Mouse (Mus musculus): ENCODE data around the gene Zfp750.

Zfp750 gene

DNA sequence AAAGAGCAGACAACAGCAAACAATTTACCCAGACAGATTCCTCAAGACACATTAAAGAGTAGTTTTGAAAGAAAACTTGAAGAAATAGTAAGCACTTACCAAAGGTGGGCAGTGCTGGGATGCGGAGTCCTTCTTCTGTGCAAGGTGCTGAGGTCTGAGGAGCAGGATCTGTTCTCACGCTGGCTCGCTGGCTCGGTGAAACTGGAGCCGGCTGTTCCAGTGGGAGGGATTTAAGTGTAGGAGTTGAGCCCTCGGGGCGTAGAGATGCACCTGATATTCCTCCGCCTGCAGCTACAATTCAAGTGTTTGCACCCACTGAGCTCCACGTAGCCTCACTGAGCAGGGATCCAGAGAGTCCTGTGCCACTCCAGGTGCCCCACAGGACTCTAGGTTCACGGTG lies at the start of gene Zfp750:
TSS of gene Zfp750 (minus strand) at position 203 of the 400 bp plus-strand sequence.
- in situ Hi-C loops (cut with MboI; ENCODE audit: low pct_unique_long_range_greater_than_20kb in 1 of 2, low sequenced_read_pairs in 2 of 2, unreplicated experiment in 1 of 2), result no loop called here

DNA sequence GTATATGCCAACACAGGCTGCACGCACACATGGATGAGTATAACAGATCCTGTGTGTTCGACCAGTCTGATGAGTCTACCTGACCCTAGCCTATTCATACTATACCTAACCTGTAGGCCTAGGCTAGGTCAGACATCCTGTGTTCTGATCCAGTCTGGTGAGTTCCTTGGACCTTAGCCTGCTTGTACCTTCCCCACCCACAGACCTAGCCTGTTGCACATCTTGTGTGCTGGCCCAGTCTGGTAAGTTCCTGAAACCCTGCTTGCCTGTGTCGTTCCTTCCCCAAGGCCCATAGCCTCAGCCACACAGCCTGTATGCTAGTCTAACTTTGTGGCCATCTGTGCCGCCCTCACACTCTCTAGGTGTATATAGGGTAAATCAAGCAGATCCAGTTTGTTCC lies 45.1 kb upstream of the Zfp750 start:
- in situ Hi-C loops (cut with MboI; ENCODE audit: low pct_unique_long_range_greater_than_20kb in 1 of 2, low sequenced_read_pairs in 2 of 2, unreplicated experiment in 1 of 2), result no loop called here

DNA sequence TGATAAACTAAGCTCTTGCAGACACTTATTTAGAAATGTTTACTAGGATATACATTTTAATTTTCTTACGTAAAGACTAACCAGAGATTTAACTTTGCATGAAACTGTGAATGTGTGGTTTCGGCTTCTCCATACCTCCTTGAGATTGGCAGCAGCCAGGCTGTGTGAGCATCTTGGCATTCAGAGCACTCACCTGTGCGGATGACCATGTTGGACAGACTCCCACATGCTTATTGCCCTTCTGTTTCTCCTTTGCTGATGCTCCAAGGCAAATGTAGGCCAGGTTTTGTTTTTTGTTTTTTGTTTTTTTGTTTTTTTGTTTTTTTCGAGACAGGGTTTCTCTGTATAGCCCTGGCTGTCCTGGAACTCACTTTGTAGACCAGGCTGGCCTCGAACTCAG lies 44.2 kb upstream of the Zfp750 start:
- in situ Hi-C loops (cut with MboI; ENCODE audit: low pct_unique_long_range_greater_than_20kb in 1 of 2, low sequenced_read_pairs in 2 of 2, unreplicated experiment in 1 of 2), result no loop called here

DNA sequence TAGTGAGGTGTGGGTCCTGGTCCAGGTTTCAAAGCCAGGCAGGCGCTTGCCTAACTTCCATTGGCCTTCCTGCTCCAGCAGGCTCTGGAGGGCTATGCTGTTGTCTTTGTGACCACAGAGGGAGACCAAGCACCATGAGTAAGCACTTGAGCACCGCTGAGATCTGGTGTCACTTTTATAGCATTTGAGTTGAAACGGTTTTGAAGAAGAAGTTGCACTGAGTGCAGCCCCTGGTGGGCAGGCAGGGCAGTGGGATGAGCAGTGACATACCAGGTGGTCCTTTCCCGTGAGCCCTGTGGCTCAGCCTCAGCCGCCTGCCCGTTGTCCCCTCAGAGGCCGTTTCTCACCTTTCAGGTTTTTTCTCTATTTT lies 41.1 kb upstream of the Zfp750 start:
- in situ Hi-C loops (cut with MboI; ENCODE audit: low pct_unique_long_range_greater_than_20kb in 1 of 2, low sequenced_read_pairs in 2 of 2, unreplicated experiment in 1 of 2), result no loop called here

DNA sequence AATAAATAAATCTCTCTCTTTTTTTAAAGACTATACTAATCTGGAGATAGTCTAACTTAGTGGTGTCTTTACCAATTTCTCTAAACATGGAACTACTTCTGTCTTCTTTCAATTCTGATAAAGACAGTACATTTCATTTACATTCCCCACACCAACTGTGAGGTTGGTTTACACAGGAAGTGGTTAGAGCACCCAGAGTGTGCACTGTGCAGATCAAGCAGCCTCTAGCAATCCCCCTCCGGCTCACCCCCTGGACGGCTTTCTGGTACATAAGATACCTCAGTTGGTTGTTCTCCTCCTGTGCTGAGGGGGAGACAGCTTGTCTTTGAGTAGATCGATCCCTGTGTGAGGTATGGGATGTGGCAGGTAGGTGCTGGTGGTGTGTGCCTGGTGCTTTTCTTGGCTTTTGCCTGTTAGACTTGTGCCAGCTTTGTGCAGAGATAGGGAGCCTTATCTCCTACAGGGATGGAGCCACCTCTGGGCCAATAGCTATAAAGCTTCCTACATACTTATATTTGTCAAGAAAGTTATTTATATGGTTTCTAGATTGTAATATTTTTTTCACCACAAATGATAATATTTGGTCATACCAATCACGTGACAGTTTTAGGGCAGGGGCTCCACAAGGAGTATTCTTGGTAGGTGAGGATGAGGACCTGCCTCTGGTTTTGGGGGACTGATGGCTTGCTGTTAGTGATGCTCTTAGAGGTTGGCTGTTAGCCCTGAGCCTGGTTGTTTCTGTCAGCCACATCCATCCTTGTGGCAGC lies 40.6 kb upstream of the Zfp750 start:
- in situ Hi-C loops (cut with MboI; ENCODE audit: low pct_unique_long_range_greater_than_20kb in 1 of 2, low sequenced_read_pairs in 2 of 2, unreplicated experiment in 1 of 2), result no loop called here

DNA sequence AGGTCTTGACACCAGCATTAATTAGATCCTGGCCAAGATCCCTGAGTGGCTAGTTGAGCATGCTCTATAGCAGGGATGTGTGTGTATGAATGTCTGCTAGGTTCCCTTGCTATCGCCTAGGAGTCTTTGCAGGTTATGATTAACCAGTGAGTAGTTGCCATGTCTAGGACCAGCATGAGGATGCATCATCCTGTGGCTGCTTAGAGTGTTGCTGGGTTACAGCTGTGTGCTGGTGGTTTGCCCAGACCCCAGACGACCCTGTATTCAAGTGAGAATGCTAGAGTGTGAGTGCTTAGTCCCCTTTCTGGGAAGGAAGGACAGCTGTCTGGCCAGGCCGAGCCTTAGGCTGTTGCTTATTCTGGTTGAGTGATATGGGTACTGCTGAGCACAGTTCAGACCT lies 39.4 kb upstream of the Zfp750 start:
- in situ Hi-C loops (cut with MboI; ENCODE audit: low pct_unique_long_range_greater_than_20kb in 1 of 2, low sequenced_read_pairs in 2 of 2, unreplicated experiment in 1 of 2), result no loop called here

DNA sequence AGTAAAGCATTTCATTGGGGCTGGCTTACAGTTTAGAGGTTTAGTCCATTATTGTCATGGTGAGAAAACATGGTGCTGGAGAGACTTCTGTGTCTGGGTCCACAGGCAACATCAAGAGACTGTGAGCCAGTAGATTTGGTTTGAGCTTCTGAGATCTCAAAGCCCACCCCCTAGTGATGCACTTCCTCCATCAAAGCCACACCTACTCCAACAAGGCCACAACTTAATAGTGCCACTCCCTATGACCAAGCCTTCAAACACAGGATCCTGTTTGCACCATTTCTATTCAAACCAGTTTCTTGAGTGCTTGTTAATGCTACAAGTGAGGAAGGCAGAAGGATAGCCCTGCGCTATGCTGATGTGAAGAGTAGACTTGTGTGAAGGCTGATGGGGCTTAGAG lies 38.8 kb upstream of the Zfp750 start:
- in situ Hi-C loops (cut with MboI; ENCODE audit: low pct_unique_long_range_greater_than_20kb in 1 of 2, low sequenced_read_pairs in 2 of 2, unreplicated experiment in 1 of 2), result no loop called here

DNA sequence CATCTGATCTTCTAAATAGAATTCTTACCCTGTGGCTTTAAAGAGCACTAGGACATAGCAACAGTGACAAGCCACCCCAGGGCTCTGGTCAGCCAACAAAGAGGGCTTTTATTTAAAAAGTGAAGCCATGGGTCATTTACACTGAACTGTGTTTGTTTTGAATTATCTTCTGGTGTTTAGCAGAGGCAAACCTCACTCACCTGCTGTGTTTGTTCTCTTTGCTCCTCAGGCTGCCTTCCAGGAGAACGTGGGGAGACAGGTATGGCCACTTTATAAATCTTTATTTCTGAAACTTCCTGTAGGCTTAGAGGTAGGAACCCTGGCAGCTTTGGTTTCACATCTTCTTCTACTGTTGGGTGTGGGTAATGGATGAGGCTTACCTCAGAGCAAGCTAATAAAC lies 37.6 kb upstream of the Zfp750 start:
- in situ Hi-C loops (cut with MboI; ENCODE audit: low pct_unique_long_range_greater_than_20kb in 1 of 2, low sequenced_read_pairs in 2 of 2, unreplicated experiment in 1 of 2), result no loop called here

DNA sequence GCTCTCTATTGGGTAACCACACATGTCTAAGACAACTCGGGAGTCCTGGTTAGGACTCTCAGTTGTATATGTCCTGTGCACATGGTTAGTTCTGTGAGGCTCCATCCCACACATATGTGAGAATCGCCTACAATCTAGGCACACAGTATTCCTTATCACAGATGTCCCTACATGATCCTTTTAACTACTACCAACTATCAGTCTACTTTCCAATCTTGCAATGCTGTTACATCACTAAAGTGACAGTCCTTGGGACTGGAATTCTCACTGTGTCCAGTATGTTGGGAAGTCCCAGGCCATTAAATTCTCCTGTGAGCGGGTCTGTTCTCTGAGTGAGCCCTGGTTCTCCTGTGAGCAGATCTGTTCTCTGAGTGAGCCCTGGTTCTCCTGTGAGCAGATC lies 34.3 kb upstream of the Zfp750 start:
- in situ Hi-C loops (cut with MboI; ENCODE audit: low pct_unique_long_range_greater_than_20kb in 1 of 2, low sequenced_read_pairs in 2 of 2, unreplicated experiment in 1 of 2), result no loop called here

DNA sequence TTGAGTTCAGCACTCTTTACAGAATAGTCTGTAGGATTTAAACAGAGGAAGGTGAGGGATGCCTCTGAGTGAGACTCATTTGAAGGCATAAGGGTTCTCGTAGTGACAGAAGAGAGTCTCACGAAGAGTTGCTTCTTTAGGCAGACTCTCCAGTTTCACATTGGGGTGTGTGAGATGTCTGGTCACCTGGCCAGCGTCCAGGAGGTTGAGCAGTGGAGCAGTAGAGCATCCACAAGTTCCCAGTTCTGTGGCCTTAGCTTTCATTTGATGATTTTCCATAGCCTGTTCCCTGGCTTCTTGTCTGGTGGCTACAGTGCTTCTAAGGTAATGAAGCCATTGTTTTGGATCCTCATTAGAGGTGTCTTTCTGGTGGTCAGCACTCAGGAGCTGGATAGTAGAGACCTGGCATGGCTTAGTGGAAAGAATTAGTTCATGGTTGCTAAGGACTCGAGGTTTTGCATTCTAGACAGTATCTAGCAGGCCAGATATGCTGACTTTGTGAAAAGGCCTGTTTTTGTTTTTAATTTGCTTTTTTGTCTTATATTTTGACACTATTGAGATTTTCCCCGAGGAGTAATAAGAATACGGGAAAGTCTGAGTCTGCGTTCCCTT lies 33.8 kb upstream of the Zfp750 start:
- in situ Hi-C loops (cut with MboI; ENCODE audit: low pct_unique_long_range_greater_than_20kb in 1 of 2, low sequenced_read_pairs in 2 of 2, unreplicated experiment in 1 of 2), result no loop called here

DNA sequence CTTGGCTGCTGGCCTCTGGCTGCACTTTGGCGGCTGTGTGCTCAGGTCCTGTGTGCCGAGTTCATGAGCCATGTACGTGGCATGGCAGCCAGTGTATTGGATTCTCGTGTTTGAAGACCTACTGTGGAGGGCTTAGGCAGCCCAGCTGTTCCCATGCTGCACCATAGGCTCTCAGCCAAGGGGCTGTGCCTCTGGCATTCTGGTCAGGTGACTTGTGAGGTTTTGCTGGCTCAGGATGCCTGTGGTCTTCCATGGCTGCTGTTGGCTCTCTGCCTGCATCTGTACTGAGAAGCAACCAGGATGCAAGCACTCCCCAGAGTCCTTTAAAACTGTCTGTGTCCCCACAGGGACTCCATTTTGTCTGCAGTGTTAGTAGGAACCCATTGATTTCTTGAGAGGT lies 33.0 kb upstream of the Zfp750 start:
- in situ Hi-C loops (cut with MboI; ENCODE audit: low pct_unique_long_range_greater_than_20kb in 1 of 2, low sequenced_read_pairs in 2 of 2, unreplicated experiment in 1 of 2), result no loop called here

DNA sequence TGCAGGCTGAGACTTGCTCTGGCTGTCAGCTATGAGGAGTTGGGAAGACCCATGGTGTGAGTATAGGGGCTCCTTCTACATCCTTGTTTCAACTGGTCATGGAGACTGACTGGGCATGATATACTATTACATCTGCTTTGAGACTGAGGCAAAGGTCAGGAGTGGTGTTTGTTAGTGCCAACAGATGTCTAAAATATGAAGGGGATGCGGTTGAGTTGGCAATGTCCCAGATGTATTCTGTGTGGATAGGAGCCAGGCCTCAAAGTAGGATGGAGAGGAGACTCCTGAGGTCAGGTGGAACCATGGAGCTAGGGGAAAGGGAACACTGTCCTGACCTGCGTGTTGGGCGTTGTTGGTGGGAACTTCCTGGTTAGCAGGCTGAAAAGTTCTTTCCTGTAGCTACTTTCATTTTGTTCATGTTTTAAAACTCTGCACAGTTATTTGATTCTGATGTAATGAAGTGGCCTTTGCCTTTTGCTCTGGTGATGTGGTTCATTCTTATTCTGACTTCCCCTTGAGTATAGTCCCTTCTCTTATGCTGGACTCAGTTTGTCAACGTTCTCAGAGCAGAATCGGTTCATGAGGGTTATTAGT lies 32.2 kb upstream of the Zfp750 start:
- in situ Hi-C loops (cut with MboI; ENCODE audit: low pct_unique_long_range_greater_than_20kb in 1 of 2, low sequenced_read_pairs in 2 of 2, unreplicated experiment in 1 of 2), result no loop called here

DNA sequence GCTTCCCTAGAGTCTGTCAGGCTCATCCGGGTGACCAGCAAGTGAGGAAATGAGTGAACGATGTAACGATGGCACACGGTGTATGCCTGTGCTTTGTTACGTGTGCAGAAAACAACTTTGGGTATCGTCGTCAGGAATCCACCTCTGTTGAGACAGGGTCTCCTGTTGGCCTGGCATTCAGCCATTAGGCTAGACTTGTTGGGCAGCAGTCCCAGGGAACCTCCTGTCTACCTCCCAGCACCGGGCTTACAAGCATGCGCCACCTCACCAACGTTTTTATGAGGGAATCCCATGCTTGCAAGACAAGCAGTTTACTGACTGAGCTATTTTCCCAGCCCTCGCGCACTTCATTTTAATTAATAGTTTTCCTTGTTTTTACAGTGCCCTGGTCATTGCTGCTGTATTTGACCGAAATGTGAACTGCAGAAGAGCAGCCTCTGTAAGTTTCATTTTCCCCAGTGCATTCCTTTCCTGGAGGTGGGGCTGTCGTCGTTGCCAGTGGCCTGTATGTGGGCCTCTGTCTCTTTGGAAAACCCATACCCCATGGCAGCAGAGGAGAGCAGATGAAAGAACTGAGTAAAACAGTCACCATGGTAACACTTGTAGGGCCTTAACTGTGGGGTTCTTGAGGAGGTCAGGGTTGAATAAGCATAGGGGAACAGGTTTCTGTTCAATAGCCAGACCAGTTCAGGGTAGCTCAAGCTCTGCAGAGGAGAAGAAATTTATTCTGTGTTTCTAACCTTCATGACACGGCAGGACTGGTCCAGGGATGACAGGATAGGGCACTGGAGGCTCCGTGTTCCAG lies 30.9 kb upstream of the Zfp750 start:
- in situ Hi-C loops (cut with MboI; ENCODE audit: low pct_unique_long_range_greater_than_20kb in 1 of 2, low sequenced_read_pairs in 2 of 2, unreplicated experiment in 1 of 2), result no loop called here

DNA sequence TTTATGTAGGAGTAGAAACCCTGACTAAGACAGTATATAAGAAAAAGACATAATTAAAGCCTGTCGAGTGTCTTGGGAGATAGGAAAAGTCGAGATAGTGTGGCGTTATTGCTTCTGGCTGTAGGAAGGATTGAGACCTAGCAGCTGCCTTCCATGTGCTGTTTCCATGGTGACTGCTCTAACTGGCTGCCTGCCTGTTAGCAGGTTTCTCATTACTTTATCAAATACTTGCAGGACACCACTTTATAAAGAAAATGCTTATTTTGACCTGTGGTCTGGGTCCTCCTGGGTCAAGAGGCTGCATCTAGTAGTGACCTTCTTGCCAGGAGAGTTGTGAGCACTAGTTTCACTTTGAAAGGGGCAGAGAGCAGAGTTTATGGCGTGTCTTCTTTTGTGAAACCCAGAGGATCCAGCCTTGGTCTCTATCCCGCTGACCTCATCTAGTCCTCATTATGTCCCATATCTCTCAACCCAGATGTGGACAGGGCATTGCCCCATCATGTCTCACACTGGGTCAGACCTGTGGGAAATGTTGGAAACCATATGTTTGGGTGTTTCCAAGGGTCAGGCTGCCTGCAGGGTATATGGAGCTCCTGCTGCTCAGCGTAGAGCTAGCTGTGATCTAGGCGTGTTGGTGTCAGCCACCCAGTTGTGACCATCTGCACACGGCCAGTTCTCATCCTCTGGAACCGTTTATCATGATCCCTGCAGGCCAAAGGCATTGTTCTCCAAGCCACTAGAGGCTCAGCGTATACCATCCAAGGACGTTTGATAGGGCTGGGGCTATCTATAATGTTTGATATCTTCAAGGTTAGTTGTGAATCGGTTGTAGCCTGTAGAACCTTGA lies 30.1 kb upstream of the Zfp750 start:
- in situ Hi-C loops (cut with MboI; ENCODE audit: low pct_unique_long_range_greater_than_20kb in 1 of 2, low sequenced_read_pairs in 2 of 2, unreplicated experiment in 1 of 2), result no loop called here

DNA sequence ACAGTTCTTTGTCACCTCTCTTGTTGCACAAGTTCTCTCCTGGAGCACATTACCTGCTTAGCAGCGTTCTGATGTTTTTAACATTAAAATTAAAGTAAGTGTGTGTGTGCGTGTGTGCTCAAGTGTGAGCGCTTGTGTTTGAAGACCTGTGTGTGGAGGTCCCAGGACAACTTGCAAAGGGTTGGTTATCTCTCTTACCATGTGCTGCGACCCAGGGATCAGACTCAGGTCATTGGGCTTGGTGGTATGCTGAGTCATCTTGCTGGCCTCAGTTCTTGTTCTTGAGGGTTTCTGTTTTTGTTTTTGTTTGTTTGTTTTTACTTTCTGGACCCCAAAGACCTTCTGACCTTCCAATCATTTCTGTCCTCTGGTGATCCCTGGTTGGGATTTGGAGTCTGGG lies 28.8 kb upstream of the Zfp750 start:
- in situ Hi-C loops (cut with MboI; ENCODE audit: low pct_unique_long_range_greater_than_20kb in 1 of 2, low sequenced_read_pairs in 2 of 2, unreplicated experiment in 1 of 2), result no loop called here

DNA sequence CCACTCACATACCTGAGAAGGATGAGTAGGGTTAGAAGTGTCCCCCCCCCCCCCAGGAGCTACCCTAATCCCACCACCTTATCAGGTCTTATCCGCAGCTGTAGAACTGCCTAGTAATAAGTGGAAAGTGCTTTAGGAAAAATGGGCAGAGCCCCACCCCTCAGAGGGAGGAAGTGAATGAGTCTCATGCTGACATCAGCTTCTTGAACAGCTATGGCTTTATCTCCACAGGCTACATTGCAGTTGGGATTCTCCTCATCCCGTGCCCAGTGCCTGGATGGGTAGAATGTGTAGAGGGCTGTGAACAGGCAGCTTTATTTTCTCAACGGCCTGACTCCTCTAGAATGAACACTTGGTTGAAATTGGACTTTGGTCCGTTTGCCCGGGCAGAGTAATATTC lies 28.1 kb upstream of the Zfp750 start:
- in situ Hi-C loops (cut with MboI; ENCODE audit: low pct_unique_long_range_greater_than_20kb in 1 of 2, low sequenced_read_pairs in 2 of 2, unreplicated experiment in 1 of 2), result no loop called here

DNA sequence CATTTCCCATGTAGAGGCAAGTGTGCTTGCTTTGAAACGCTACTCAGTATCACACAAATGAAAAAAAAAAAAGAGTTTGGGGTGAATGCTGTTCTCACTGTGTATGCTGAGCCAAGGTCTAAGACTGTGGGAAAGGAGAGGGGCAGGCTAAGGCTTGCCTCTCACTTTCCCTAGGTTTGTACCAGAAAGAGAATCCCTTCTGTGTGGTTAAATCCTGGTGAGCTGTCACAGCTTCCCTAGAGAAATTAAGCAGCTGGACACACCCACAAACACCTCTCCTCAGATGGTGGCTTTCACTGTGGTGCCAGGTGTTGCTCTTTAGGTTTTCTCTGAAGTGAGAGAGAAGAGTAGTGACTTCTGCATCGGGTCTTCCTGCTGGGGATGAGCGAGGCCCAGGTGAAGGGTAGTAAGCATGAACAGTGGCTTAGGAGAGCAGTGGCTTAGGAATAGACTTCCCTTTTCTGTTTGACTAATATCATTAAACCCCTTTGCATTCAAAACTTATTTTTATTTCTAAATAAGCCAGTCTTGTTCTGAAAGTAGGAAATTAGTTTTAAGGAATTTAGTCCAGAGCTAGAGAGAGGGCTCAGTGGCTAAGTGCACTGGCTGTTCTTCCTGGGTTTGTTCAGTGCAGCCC lies 26.4 kb upstream of the Zfp750 start:
- in situ Hi-C loops (cut with MboI; ENCODE audit: low pct_unique_long_range_greater_than_20kb in 1 of 2, low sequenced_read_pairs in 2 of 2, unreplicated experiment in 1 of 2), result no loop called here

DNA sequence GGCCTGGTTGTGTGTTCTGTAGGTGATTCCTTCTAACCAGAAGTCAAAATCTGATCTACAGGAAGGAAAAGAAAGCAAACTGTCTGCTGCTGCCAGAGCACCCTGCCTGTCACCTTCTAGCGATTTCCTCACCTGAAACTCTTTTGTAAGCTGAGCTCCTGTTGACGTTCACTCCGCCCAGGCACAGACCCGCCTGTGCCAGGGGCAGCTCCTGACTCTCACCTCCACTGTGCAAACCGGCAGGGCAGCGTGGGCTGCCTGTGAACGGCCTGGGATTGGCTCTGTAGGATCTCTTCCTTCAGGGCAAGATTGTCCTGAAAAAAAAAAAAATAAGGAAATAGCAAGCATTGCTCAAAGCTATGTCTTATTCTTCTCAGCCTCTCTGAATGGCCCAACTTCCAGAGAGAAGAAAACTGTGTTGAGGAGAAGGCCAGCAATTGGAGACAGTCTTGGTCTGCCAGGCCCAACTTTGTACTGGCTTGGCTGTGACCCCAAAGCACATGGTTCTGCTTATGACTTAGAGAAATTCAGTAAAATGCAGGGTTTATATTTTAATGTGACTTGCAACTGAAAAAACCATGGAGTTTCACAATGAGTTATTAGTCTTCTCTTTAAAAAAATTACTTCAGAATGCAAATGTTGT lies 25.7 kb upstream of the Zfp750 start:
- in situ Hi-C loops (cut with MboI; ENCODE audit: low pct_unique_long_range_greater_than_20kb in 1 of 2, low sequenced_read_pairs in 2 of 2, unreplicated experiment in 1 of 2), result no loop called here

Measured in mouse embryonic stem cell (cell line).